Mouse (Mus musculus): ENCODE measurements at regions not wholly inside any gene's neighbourhood (a gene's known extent, or its start where the extent isn't known, plus 50 kb on each side); places are given as distances from the start of the nearest gene placed in this dataset.

- no peak for ATAC-seq (replicated peaks in 1 of 2; ENCODE audit: insufficient read depth in 1 of 2, low FRiP score in 2 of 2, low TSS enrichment in 1 of 2, low read depth in 1 of 2, poor library complexity in 2 of 2, severe bottlenecking in 2 of 2)
Observed at GRCm38 (mm10) chr8:103489411-103489810, 612.0 kb upstream of the Cdh5 start.

- no peak for ATAC-seq (replicated peaks in 1 of 2; ENCODE audit: insufficient read depth in 1 of 2, low FRiP score in 2 of 2, low TSS enrichment in 1 of 2, low read depth in 1 of 2, poor library complexity in 2 of 2, severe bottlenecking in 2 of 2)
Observed at GRCm38 (mm10) chr8:103492914-103493517, 608.4 kb upstream of the Cdh5 start.

- ATAC-seq (replicated peaks in 1 of 2; ENCODE audit: insufficient read depth in 1 of 2, low FRiP score in 2 of 2, low TSS enrichment in 1 of 2, low read depth in 1 of 2, poor library complexity in 2 of 2, severe bottlenecking in 2 of 2), result no peak
Observed at GRCm38 (mm10) chr8:103493932-103494493, 607.4 kb upstream of the Cdh5 start.

- no peak for ATAC-seq (replicated peaks in 1 of 2; ENCODE audit: insufficient read depth in 1 of 2, low FRiP score in 2 of 2, low TSS enrichment in 1 of 2, low read depth in 1 of 2, poor library complexity in 2 of 2, severe bottlenecking in 2 of 2)
Observed at GRCm38 (mm10) chr8:103494670-103495069, 606.8 kb upstream of the Cdh5 start.

GRCm38 (mm10) chr8:103501328-103501727, 600.1 kb upstream of the Cdh5 start:
- no peak for ATAC-seq (replicated peaks in 1 of 2; ENCODE audit: insufficient read depth in 1 of 2, low FRiP score in 2 of 2, low TSS enrichment in 1 of 2, low read depth in 1 of 2, poor library complexity in 2 of 2, severe bottlenecking in 2 of 2)

GRCm38 (mm10) chr8:103502991-103503767, 598.2 kb upstream of the Cdh5 start:
- no peak for ATAC-seq (replicated peaks in 1 of 2; ENCODE audit: insufficient read depth in 1 of 2, low FRiP score in 2 of 2, low TSS enrichment in 1 of 2, low read depth in 1 of 2, poor library complexity in 2 of 2, severe bottlenecking in 2 of 2)

- ATAC-seq (replicated peaks in 1 of 2; ENCODE audit: insufficient read depth in 1 of 2, low FRiP score in 2 of 2, low TSS enrichment in 1 of 2, low read depth in 1 of 2, poor library complexity in 2 of 2, severe bottlenecking in 2 of 2), result no peak
Observed at GRCm38 (mm10) chr8:103506334-103506733, 595.1 kb upstream of the Cdh5 start.

GRCm38 (mm10) chr8:103507068-103507467, 594.4 kb upstream of the Cdh5 start:
- ATAC-seq (replicated peaks in 1 of 2; ENCODE audit: insufficient read depth in 1 of 2, low FRiP score in 2 of 2, low TSS enrichment in 1 of 2, low read depth in 1 of 2, poor library complexity in 2 of 2, severe bottlenecking in 2 of 2), result no peak

GRCm38 (mm10) chr8:103520141-103520866, 581.1 kb upstream of the Cdh5 start:
- ATAC-seq (replicated peaks in 1 of 2; ENCODE audit: insufficient read depth in 1 of 2, low FRiP score in 2 of 2, low TSS enrichment in 1 of 2, low read depth in 1 of 2, poor library complexity in 2 of 2, severe bottlenecking in 2 of 2), result no peak

- no peak for ATAC-seq (replicated peaks in 1 of 2; ENCODE audit: insufficient read depth in 1 of 2, low FRiP score in 2 of 2, low TSS enrichment in 1 of 2, low read depth in 1 of 2, poor library complexity in 2 of 2, severe bottlenecking in 2 of 2)
Observed at GRCm38 (mm10) chr8:103530903-103531302, 570.5 kb upstream of the Cdh5 start.

GRCm38 (mm10) chr8:103534971-103535370, 566.5 kb upstream of the Cdh5 start:
- ATAC-seq (replicated peaks in 1 of 2; ENCODE audit: insufficient read depth in 1 of 2, low FRiP score in 2 of 2, low TSS enrichment in 1 of 2, low read depth in 1 of 2, poor library complexity in 2 of 2, severe bottlenecking in 2 of 2), result no peak

- ATAC-seq (replicated peaks in 1 of 2; ENCODE audit: insufficient read depth in 1 of 2, low FRiP score in 2 of 2, low TSS enrichment in 1 of 2, low read depth in 1 of 2, poor library complexity in 2 of 2, severe bottlenecking in 2 of 2), result no peak
Observed at GRCm38 (mm10) chr8:103536856-103537255, 564.6 kb upstream of the Cdh5 start.

GRCm38 (mm10) chr8:103541954-103542353, 559.5 kb upstream of the Cdh5 start:
- ATAC-seq (replicated peaks in 1 of 2; ENCODE audit: insufficient read depth in 1 of 2, low FRiP score in 2 of 2, low TSS enrichment in 1 of 2, low read depth in 1 of 2, poor library complexity in 2 of 2, severe bottlenecking in 2 of 2), result no peak

GRCm38 (mm10) chr8:103551916-103552535, 549.4 kb upstream of the Cdh5 start:
- ATAC-seq (replicated peaks in 1 of 2; ENCODE audit: insufficient read depth in 1 of 2, low FRiP score in 2 of 2, low TSS enrichment in 1 of 2, low read depth in 1 of 2, poor library complexity in 2 of 2, severe bottlenecking in 2 of 2), result no peak

- no peak for ATAC-seq (replicated peaks in 1 of 2; ENCODE audit: insufficient read depth in 1 of 2, low FRiP score in 2 of 2, low TSS enrichment in 1 of 2, low read depth in 1 of 2, poor library complexity in 2 of 2, severe bottlenecking in 2 of 2)
Observed at GRCm38 (mm10) chr8:103561606-103562005, 539.8 kb upstream of the Cdh5 start.

- no peak for ATAC-seq (replicated peaks in 1 of 2; ENCODE audit: insufficient read depth in 1 of 2, low FRiP score in 2 of 2, low TSS enrichment in 1 of 2, low read depth in 1 of 2, poor library complexity in 2 of 2, severe bottlenecking in 2 of 2)
Observed at GRCm38 (mm10) chr8:103570864-103571425, 530.5 kb upstream of the Cdh5 start.

GRCm38 (mm10) chr8:103577147-103577546, 524.3 kb upstream of the Cdh5 start:
- ATAC-seq (replicated peaks in 1 of 2; ENCODE audit: insufficient read depth in 1 of 2, low FRiP score in 2 of 2, low TSS enrichment in 1 of 2, low read depth in 1 of 2, poor library complexity in 2 of 2, severe bottlenecking in 2 of 2), result peak in 1 of 2 experiments; percentile 63; a peak in 3 of 4 replicates

All from hematopoietic stem cell, adult 5-6 weeks (primary cell).